Mouse (Mus musculus): ENCODE data around the gene Rab40c.
"Not testable (repeated sequence)": the region's sequence is repeated elsewhere in the genome, so short reads cannot be mapped to it uniquely, and the experiment has no call there.

- not testable (repeated sequence) for TF ChIP-seq POLR2A (IDR thresholded peaks at IDR 0.05; ENCODE audit: extremely low read depth, insufficient read depth, low read length); CTCF (IDR thresholded peaks at IDR 0.05; ENCODE audit: low read depth, low read length)
Measured at GRCm38 (mm10) chr17:25871566-25871965, 48.0 kb downstream of the Rab40c start.

Measured in liver, adult 2 months (tissue).